Mouse (Mus musculus) cerebellum, postnatal 10 days (tissue): ENCODE results near the gene Ets1.
A peak's percentile ranks its signal among the peaks of the same experiment; 100 is the strongest.

Source experiments
- DNase-seq, 2 experiments: peaks; one replicate each; pipeline ENCODE4 v3.0.0; 2021; ENCODE audit warnings: mixed read lengths in 2 of 2

The Ets1 gene

DNA sequence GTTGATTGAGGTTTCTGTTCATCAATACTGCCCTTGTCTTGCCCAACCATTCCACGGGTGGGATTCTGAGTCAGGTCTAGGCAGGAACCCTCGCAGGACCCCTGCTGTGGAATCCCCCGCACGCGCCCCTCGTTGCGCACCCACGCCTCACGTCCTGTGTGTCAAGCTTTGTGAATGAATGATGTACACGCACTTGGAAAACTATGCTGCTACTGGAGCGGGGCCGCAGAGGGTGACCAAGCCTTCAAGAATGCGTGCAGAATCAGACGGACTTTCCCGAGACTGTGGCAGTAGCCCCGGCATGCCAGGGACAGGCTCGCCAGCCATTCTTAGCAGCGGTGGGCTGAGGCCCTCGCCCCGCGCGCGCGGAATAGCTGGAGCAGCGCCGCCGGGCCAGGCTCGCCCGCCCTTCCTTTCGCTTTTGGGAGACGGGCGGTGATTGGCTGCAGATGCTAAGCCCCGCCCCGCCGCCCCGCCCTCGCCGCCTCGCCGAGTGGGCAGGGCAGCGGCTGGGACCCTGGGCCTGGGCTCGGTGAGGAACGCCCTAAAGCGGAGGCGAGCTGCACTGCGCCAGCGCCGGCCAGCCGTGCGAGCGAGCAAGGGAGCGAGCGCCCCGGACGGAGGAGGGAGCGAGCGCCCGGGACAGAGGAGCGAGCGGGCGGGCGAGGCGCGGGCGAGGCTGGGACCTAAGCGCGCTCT is 59.6 kb downstream of the Ets1 start:
- peak; percentile 95 to 97 for DNase-seq

DNA sequence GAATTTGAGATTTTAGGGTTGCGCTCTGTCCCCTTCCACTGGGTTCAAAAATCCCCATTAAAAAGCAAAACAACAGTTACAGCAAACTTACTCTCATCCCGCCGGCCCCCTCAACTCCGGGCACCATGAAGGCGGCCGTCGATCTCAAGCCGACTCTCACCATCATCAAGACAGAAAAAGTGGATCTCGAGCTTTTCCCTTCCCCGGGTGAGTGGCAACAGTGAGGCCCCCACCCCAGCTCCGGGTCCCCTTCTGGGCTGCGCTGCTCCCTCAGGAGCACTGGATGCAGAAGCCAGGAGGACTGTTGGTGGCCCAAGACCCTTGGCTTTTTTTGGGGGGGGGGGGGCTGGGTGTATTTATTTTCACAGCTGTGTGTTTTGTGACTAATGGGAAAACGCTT is 60.2 kb downstream of the Ets1 start:
- no peak for DNase-seq

DNA sequence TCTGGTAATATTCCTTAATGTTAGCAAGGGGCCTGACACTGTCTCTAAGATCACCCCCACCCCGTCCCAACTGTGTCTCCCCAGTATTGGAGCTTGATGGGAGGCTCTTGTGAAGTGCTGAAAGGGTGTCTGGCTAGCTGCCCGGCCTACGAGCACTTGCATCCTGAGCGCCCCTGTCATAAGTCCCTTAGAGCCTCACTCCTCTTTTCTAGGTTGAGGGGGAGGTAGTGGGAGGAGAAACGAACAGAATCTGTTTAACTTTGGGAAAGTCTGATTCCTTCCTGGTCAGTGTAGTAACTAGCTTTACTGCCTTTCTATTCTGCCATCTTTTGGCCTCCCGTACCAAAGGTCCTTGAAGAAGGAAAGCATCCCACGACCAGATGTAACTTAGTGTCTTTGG is 60.7 kb downstream of the Ets1 start:
- DNase-seq: peak; percentile 47 to 61

DNA sequence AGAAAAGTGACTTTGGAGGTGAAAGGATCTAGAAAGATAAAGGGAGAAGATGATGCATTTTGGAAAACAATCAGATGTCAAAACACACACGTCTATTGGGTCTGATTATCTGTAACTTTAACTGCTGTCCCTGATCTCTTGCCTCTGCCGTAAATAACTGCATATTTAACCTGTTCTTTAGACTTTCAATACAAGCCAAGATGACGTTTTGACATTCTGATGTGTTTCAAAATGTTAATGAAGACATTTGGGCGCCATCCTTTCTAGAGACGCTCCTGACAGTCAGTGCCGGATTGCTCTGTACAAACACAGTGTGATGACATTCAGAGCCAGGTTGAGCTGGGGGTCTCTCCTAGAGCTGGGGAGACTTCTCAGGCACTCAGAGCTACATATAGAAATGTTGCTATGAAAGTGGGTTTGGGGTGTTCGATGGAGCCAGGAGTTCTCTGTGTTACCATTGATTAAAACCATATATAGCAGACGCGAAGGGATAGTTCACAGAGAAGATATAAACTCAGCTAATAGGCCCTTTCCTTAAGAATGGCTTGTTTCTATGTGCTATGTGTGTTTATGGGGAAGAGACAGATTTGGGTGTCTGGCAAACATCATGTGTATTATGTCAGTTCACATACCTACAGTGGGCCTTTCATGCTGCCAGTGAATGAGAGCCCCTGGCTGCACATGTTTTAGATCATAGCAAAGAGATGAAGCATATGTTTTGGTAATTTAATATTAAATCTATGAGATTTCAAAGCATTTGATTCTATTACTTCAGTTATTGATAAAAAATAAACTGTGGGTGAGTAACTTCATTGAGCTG is 61.5 kb downstream of the Ets1 start:
- no peak for DNase-seq

DNA sequence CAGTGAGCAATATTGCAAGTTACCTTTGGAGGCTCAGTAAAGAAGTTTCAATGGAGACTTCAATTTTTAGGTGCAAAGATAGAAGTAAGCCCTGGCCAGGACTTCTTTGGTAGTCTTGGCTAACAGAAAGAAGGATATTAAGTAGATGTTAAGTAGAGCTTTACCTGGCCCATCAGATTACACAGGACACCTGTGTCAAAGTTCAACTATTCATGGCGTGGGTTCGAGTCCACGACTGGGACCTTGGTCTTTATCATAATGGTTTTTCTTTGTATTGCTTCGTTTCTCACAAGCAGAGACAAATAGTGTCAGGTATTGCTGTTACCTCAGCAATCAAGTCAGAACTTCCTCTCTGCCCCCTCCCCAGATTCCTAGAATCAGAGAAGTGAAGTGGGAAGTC is 62.7 kb downstream of the Ets1 start:
- no peak for DNase-seq

DNA sequence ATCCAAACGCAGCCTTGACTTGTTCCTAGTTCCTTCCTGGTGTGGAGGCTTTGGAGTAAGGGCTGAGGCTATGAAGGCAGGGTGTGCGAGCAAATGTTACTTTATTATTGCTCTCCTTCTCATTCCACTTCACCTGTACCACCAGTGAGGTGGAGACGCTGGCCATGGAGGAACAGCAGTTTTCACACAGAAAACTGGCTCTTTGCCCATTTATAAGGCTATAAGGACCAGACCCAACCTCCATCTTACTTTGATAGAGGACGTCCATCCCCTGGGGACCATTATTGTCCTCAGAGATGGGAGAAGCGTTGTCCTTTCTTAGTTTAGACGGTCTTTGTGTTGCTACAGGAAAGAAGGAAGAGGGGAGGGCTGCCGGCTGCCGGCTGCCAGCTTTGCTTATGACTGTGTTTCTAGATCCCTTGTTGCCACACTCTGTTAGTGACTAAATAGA is 63.4 kb downstream of the Ets1 start:
- no peak for DNase-seq

- DNase-seq: no peak
Observed at GRCm38 (mm10) chr9:32700091-32700905, 64.3 kb downstream of the Ets1 start.

GRCm38 (mm10) chr9:32701126-32701997 is 65.3 kb downstream of the Ets1 start:
- DNase-seq: no peak

DNA sequence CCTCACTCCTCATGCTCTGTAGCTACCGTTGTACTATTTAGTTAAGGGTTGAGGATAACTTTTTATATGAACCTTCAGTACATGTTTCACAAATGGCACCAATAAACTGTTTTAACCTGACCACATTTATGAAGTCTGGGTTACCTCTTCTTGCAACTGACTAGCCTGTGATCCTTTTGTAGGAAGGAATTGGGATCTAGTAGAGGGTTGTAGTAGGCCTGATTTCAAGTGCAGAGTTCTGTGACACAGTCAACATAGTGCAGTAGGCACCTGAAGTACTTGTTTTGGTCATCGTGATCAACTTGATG is 65.9 kb downstream of the Ets1 start:
- no peak for DNase-seq

DNA sequence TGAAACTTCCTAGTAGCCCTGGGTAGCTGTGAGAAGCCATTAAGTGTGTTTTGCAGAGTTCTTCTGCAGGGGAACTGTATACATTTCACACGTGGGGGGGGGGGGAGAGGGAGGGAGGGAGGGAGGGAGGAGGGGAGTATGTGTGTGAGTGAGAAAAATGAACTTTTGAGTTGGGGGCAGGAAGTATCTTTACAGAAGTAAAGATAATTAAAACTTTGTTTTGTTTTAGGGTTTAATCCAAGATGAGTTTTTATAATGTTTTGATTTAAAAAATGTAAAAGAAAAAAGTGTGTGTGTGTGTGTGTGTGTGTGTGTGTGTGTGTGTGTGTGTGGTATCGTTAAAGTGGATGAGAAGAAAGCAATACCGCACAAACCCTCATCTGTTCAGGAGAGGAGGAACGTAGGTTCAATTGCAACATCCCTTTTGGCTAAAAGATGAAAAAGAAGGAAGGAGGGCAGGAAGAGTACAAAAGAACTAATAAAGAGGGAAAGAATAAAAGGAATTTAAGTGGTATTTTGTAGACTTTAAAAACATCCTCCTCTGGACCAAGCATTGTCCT is 66.9 kb downstream of the Ets1 start:
- DNase-seq: no peak

DNA sequence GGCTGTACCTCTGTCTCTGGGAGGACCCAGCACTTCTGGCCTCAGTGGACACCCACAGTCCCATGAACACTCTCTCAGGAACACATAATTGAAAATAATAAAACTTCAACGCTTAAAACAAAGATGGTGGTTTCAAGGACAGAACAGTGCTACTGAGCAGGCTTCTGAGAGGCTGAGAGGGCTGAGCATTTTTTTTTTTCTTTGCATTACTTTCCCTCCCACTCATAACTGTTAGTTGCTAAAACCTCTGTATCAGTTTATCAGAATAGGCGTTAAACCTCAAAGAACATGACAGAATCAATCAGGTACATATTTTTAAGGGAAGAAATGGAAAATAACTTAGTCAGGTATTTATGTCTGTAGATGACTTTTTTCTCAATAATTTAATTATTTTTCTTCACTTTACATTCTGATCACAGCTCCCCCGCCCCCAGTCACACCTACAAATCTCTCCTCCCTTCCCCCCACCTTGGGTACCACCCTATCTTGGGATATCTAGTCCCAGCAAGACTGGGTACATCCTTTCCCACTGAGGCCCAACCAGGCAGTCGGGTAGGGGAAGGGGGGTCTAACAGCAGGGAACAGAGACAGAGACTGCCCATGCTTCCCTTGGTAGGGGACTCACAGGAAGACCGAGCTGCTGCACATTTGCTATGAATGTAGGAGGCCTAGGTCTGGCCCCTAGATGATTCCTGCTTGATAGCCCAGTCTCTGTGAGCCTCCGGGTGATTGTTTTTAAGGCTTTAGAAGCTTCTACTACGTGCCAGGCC is 68.1 kb downstream of the Ets1 start:
- no peak for DNase-seq

DNA sequence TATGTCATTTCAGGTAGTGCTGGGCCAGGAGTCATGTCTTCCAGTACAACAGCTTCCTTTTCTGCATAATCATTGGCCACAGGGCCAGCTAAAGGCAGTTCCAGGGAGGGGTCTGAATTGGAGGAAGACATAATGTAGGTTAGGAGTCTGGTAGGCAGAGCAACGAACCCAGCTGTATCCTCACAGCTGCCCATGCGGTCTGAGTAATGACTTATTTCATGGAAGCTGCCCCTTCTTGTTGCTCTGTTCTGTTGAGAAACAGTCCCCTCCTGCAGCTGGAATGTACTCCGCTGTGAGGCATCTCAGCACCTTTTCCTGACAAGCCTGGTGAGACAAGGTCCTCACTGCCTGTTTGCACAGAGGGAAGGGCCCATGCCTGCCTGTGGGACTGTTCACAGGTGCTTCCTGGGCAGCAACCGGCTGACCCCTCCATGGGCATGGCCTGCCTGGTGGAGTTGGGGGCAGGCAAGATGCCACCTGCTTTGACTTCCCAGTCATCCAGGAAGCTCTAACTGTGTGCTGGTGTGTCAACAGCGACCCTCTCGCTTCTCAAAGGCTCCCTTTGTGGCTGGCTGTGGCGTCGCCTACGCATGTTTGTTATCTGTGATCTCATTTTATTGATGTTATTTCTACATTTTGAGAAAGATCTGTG is 69.9 kb downstream of the Ets1 start:
- no peak for DNase-seq

GRCm38 (mm10) chr9:32707436-32707835 is 71.4 kb downstream of the Ets1 start:
- DNase-seq: no peak

- no peak for DNase-seq
Observed at GRCm38 (mm10) chr9:32708491-32708890, 72.5 kb downstream of the Ets1 start.

- no peak for DNase-seq
Observed at GRCm38 (mm10) chr9:32709359-32709758, 73.3 kb downstream of the Ets1 start.

- DNase-seq: no peak
Observed at GRCm38 (mm10) chr9:32709764-32710734, 74.0 kb downstream of the Ets1 start.

- no peak for DNase-seq
Observed at GRCm38 (mm10) chr9:32710987-32711652, 75.1 kb downstream of the Ets1 start.

- no peak for DNase-seq
Observed at GRCm38 (mm10) chr9:32711768-32712167, 75.7 kb downstream of the Ets1 start.

DNA sequence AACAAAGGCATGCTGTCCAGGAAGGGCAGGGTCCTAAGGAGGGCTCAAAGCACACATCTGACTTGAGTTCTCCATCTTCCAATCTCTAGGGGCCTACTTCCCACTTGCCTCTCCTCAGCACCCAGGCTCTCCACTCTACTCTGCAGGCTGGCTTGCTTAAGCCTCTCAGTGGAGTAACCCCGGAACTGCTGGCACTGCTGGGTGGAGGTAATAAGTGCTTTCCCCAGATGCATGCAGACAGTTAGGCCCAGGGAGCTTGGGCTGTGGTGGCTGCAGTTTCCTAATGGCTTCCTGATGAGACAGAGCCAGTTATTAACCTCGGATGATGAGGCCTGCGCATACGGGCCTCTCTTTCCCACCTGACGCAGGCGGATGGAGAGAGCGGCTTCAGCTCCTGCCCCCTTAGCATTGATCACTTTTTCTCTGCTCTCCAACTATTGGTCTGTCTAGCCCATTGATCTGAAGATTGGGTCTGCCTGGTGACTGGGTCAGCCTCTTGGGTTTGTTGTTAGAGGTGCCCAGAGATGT is 76.4 kb downstream of the Ets1 start:
- no peak for DNase-seq
